Mouse (Mus musculus): Measurements from ENCODE around the gene Ift20. TPM values are rescaled to one million over a fixed set of nuclear protein-coding genes. Genes with fewer than 3 reads are reported as not detected.
A peak's percentile ranks its signal among the peaks of the same experiment; 100 is the strongest.
"Not testable (repeated sequence)": the region's sequence is repeated elsewhere in the genome, so short reads cannot be mapped to it uniquely, and the experiment has no call there.

Gene Ift20
- polyA plus RNA-seq, 1 experiment: 137 TPM

DNA sequence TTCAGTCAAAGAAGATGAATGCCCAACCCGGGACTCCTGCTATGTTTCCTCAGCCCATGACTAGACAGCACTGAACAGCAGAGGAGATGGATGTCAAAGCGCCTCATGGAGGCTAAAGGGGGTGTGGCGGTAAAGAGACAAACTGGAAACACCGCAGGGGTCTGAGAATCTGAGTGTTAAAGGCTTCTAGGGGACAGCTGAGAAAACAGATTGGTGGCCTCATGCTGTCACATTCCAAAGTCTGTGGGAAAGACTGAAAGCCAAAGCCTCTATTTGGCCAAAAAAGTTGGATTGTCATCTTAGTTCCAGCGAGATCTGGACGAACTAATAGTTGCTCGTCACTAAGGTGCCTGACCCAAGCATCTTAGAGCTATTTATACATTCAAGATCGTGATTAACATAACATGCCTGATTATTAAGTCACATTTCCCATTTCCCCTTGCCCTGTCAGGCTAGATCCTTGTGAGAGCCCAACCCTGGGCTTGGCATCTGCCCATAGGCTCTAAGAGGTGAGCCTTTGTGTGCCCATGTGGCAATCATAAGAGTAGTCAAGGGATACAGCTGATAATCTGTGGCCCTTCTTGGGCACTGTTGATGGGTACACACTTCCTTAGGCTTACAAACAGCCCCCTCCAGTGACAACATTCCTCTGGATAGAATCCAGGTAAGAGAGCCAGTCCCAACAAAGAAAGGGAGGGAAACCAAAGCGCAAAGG is 12.8 kb upstream of the Ift20 start:
- no peak overlapping the region for H3K4me3 ChIP-seq (ENCODE audit: low read depth, low read length)
- H3K36me3 ChIP-seq (ENCODE audit: control insufficient read depth, insufficient read depth, low read length): peaks cover 86% of the 10 kb centered on the region
- WGBS: 85% methylated on average over 9 of the region's 9 CpGs
- TF ChIP-seq POLR2A (IDR thresholded peaks at IDR 0.05; ENCODE audit: low read depth, low read length) (no peak), CTCF (IDR thresholded peaks at IDR 0.05; ENCODE audit: extremely low read depth, insufficient read length, insufficient replicate concordance, low read depth, low read length) (no peak)
- no peak overlapping the region for H3K27ac ChIP-seq (ENCODE audit: insufficient read depth, low read depth, low read length)
- H3K27me3 ChIP-seq (ENCODE audit: control insufficient read depth, insufficient read depth, low read length): no peaks in the 10 kb centered on the region
- no peaks in the 10 kb centered on the region for H3K4me1 ChIP-seq (ENCODE audit: control insufficient read depth, insufficient read depth, insufficient read length, low read length)

DNA sequence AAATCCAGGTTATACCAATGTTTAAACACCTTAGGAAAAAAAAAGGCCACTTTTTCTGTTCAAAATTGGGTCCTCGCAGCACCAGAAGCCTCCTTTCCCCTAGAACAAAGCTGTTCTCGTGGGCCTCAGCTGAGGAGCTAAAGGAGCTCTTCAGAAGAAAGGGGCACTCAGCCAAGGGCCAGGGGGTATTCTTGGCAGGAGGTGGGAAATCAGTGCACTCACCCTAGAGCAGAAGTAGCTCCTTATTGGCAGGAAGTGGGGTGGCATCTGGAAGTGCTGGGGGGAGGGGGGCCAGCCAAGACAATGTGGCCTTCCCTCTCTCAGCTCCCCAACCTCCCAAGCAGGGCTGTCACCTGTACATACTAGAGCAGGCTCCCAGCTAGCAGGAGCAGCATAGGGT is 11.3 kb upstream of the Ift20 start:
- no peak for TF ChIP-seq CTCF (IDR thresholded peaks at IDR 0.05; ENCODE audit: extremely low read depth, insufficient read length, insufficient replicate concordance, low read depth, low read length)
- TF ChIP-seq POLR2A (IDR thresholded peaks at IDR 0.05; ENCODE audit: low read depth, low read length): no peak
- 79% methylated on average over 2 of the region's 2 CpGs for WGBS
- Histone ChIP-seq H3K27ac (ENCODE audit: insufficient read depth, low read depth, low read length) (no peak overlapping the region), H3K27me3 (ENCODE audit: control insufficient read depth, insufficient read depth, low read length) (no peaks in the 10 kb centered on the region), H3K36me3 (ENCODE audit: control insufficient read depth, insufficient read depth, low read length) (peaks cover 89% of the 10 kb centered on the region), H3K4me1 (ENCODE audit: control insufficient read depth, insufficient read depth, insufficient read length, low read length) (no peaks in the 10 kb centered on the region), H3K4me3 (ENCODE audit: low read depth, low read length) (no peak overlapping the region)

DNA sequence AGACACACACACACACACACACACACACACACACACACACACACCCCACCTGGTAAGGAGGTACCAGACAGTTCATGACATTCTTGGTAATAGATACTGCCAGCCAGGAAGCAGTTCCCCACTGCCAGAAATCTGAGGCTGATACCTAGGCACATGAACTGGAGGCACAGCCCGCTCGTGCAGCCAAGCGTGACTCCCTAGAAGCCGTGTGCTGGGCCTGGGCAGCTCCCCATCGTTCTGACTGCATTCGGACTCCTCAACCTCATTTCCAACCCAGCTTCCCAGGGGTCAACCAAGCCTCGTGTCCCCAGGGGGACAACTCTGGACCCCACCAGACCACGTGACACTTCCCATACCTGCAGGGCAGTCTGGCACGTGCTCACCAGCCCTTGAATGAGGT is 7.4 kb upstream of the Ift20 start:
- Histone ChIP-seq H3K27me3 (ENCODE audit: control insufficient read depth, insufficient read depth, low read length) (no peaks in the 10 kb centered on the region), H3K4me1 (ENCODE audit: control insufficient read depth, insufficient read depth, insufficient read length, low read length) (no peaks in the 10 kb centered on the region), H3K27ac (ENCODE audit: insufficient read depth, low read depth, low read length) (no peak overlapping the region), H3K36me3 (ENCODE audit: control insufficient read depth, insufficient read depth, low read length) (peaks cover 66% of the 10 kb centered on the region), H3K4me3 (ENCODE audit: low read depth, low read length) (no peak overlapping the region)
- TF ChIP-seq CTCF (IDR thresholded peaks at IDR 0.05; ENCODE audit: extremely low read depth, insufficient read length, insufficient replicate concordance, low read depth, low read length): no peak
- 89% methylated on average over 9 of the region's 9 CpGs for WGBS

GRCm38 (mm10) chr11:78530001-78530400 is 6.2 kb upstream of the Ift20 start:
- TF ChIP-seq POLR2A (IDR thresholded peaks at IDR 0.05; ENCODE audit: low read depth, low read length) (no peak), CTCF (IDR thresholded peaks at IDR 0.05; ENCODE audit: extremely low read depth, insufficient read length, insufficient replicate concordance, low read depth, low read length) (no peak)
- Histone ChIP-seq H3K4me1 (ENCODE audit: control insufficient read depth, insufficient read depth, insufficient read length, low read length) (peaks cover 4% of the 10 kb centered on the region; the same call in 1 of the 2 replicates), H3K36me3 (ENCODE audit: control insufficient read depth, insufficient read depth, low read length) (peaks cover 54% of the 10 kb centered on the region), H3K4me3 (ENCODE audit: low read depth, low read length) (no peak overlapping the region), H3K27ac (ENCODE audit: insufficient read depth, low read depth, low read length) (no peak overlapping the region), H3K27me3 (ENCODE audit: control insufficient read depth, insufficient read depth, low read length) (no peaks in the 10 kb centered on the region)
- 85% methylated on average over 12 of the region's 12 CpGs for WGBS

- H3K27ac ChIP-seq (ENCODE audit: insufficient read depth, low read depth, low read length): no peak overlapping the region
- WGBS: 69% methylated on average over 6 of the region's 6 CpGs
- no peaks in the 10 kb centered on the region for H3K27me3 ChIP-seq (ENCODE audit: control insufficient read depth, insufficient read depth, low read length)
- peaks cover 44% of the 10 kb centered on the region for H3K36me3 ChIP-seq (ENCODE audit: control insufficient read depth, insufficient read depth, low read length)
- no peak for TF ChIP-seq POLR2A (IDR thresholded peaks at IDR 0.05; ENCODE audit: low read depth, low read length)
- no peak for TF ChIP-seq CTCF (IDR thresholded peaks at IDR 0.05; ENCODE audit: extremely low read depth, insufficient read length, insufficient replicate concordance, low read depth, low read length)
- peaks cover 4% of the 10 kb centered on the region; the same call in 1 of the 2 replicates for H3K4me1 ChIP-seq (ENCODE audit: control insufficient read depth, insufficient read depth, insufficient read length, low read length)
- H3K4me3 ChIP-seq (ENCODE audit: low read depth, low read length): no peak overlapping the region
Observed at GRCm38 (mm10) chr11:78531046-78531445, 5.1 kb upstream of the Ift20 start.

GRCm38 (mm10) chr11:78531515-78531914 is 4.6 kb upstream of the Ift20 start:
- WGBS: 83% methylated on average over 10 of the region's 10 CpGs
- H3K4me1 ChIP-seq (ENCODE audit: control insufficient read depth, insufficient read depth, insufficient read length, low read length); H3K27ac ChIP-seq (ENCODE audit: insufficient read depth, low read depth, low read length): not testable (repeated sequence)

GRCm38 (mm10) chr11:78534516-78534915 is 1.6 kb upstream of the Ift20 start:
- Histone ChIP-seq H3K4me1 (ENCODE audit: control insufficient read depth, insufficient read depth, insufficient read length, low read length) (peaks cover 10% of the 10 kb centered on the region; the same call in 1 of the 2 replicates), H3K4me3 (ENCODE audit: low read depth, low read length) (no peak overlapping the region), H3K36me3 (ENCODE audit: control insufficient read depth, insufficient read depth, low read length) (peaks cover 18% of the 10 kb centered on the region), H3K27ac (ENCODE audit: insufficient read depth, low read depth, low read length) (peak overlapping the region; percentile 99), H3K27me3 (ENCODE audit: control insufficient read depth, insufficient read depth, low read length) (no peaks in the 10 kb centered on the region)
- 74% methylated on average over 4 of the region's 4 CpGs for WGBS
- TF ChIP-seq CTCF (IDR thresholded peaks at IDR 0.05; ENCODE audit: extremely low read depth, insufficient read length, insufficient replicate concordance, low read depth, low read length): no peak
- TF ChIP-seq POLR2A (IDR thresholded peaks at IDR 0.05; ENCODE audit: low read depth, low read length): no peak

More at GRCm38 (mm10) chr11:78531515-78531914, 4.6 kb upstream of the Ift20 start:
- peaks cover 39% of the 10 kb centered on the region for H3K36me3 ChIP-seq (ENCODE audit: control insufficient read depth, insufficient read depth, low read length)
- H3K27me3 ChIP-seq (ENCODE audit: control insufficient read depth, insufficient read depth, low read length); H3K4me3 ChIP-seq (ENCODE audit: low read depth, low read length): not testable (repeated sequence)
